ENCODE assay signal across 22 mouse cellular contexts in genomic region chr10:63272868-63273267, GRCm38 (mm10). TPM values are rescaled to one million over a fixed set of nuclear protein-coding genes. Genes with fewer than 3 reads are reported as not detected.
DNase-seq lines count a peak whose midpoint lies in the region; ATAC-seq and TF ChIP-seq lines count a peak whose summit lies in the region.
"Had no signal": no experiment of that assay in that cellular context is flagged by ENCODE, and none has a peak within 500 bp of the region (broad histone marks: within the 10 kb centered on the region; RNA-seq: fewer than 3 reads in every experiment).

No protein-coding gene starts in this region.

- no peak for DNase-seq in stomach, postnatal 0 days (ENCODE audit: low spot score)
- peak; percentile 62 for DNase-seq in liver, embryonic 13.5 days
- DNase-seq in embryo, embryonic 9.5 days (ENCODE audit: extremely low spot score) = no peak
- no peak for DNase-seq in adrenal gland, postnatal 25 days
- DNase-seq: adrenal gland, adult 2 months; cerebellum, adult 9-10 months; gastrocnemius, adult 2 months; heart, adult 2 months; kidney, adult 11 months; midbrain, embryonic 14.5 days had no signal

- no peaks in the 10 kb centered on the region for H3K9me3 ChIP-seq in stomach, embryonic 14.5 days (ENCODE audit: control insufficient read depth, low read depth, low read length)
- no peaks in the 10 kb centered on the region for H3K9me3 ChIP-seq in stomach, postnatal 0 days (ENCODE audit: control insufficient read depth, low read length)
- no peaks in the 10 kb centered on the region for H3K9me3 ChIP-seq in liver, embryonic 13.5 days (replicated peaks)
- H3K9me3 ChIP-seq in neural tube, embryonic 15.5 days (replicated peaks) = no peaks in the 10 kb centered on the region
- no peaks in the 10 kb centered on the region for H3K9me3 ChIP-seq in forebrain, embryonic 12.5 days
- H3K9me3 ChIP-seq: embryonic facial prominence, embryonic 15.5 days; forebrain, embryonic 15.5 days; limb, embryonic 12.5 days; lung, embryonic 15.5 days had no signal

- 88% methylated on average over 5 of the region's 5 CpGs for WGBS in stomach, embryonic 14.5 days
- WGBS in stomach, postnatal 0 days = 85% methylated on average over 5 of the region's 5 CpGs
- WGBS in liver, embryonic 13.5 days (ENCODE audit: insufficient replicate concordance) = 51% methylated on average over 5 of the region's 5 CpGs
- 95% methylated on average over 5 of the region's 5 CpGs for WGBS in neural tube, embryonic 15.5 days
- WGBS in forebrain, embryonic 12.5 days = 94% methylated on average over 5 of the region's 5 CpGs

- no peak for TF ChIP-seq EP300 in stomach, postnatal 0 days (optimal IDR thresholded peaks at IDR 0.05)

- no peaks in the 10 kb centered on the region for H3K27me3 ChIP-seq in stomach, embryonic 14.5 days (ENCODE audit: control insufficient read depth, insufficient read depth, low read length)
- no peaks in the 10 kb centered on the region for H3K27me3 ChIP-seq in stomach, postnatal 0 days (ENCODE audit: control insufficient read depth, insufficient read depth, low read length)
- no peaks in the 10 kb centered on the region for H3K27me3 ChIP-seq in liver, embryonic 13.5 days
- H3K27me3 ChIP-seq in neural tube, embryonic 15.5 days (replicated peaks) = no peaks in the 10 kb centered on the region
- no peaks in the 10 kb centered on the region for H3K27me3 ChIP-seq in forebrain, embryonic 12.5 days
- H3K27me3 ChIP-seq: embryonic facial prominence, embryonic 15.5 days; forebrain, embryonic 15.5 days; limb, embryonic 12.5 days; lung, embryonic 15.5 days had no signal

- peaks cover 24% of the 10 kb centered on the region; the same call in 1 of the 2 replicates for H3K36me3 ChIP-seq in stomach, embryonic 14.5 days (ENCODE audit: control insufficient read depth, insufficient read depth, low read length)
- peaks cover 2% of the 10 kb centered on the region for H3K36me3 ChIP-seq in stomach, postnatal 0 days (ENCODE audit: control insufficient read depth, insufficient read depth, low read length)
- peaks cover 45% of the 10 kb centered on the region for H3K36me3 ChIP-seq in liver, embryonic 13.5 days
- H3K36me3 ChIP-seq in neural tube, embryonic 15.5 days = peaks cover 35% of the 10 kb centered on the region
- peaks cover 38% of the 10 kb centered on the region for H3K36me3 ChIP-seq in forebrain, embryonic 12.5 days (replicated peaks)

- no peak overlapping the region for H3K9ac ChIP-seq in stomach, embryonic 14.5 days (replicated peaks; ENCODE audit: low read depth, low read length)
- H3K9ac ChIP-seq in stomach, postnatal 0 days (ENCODE audit: low read length) = no peak overlapping the region
- H3K9ac ChIP-seq in liver, embryonic 13.5 days = peak overlapping the region; percentile 10
- H3K9ac ChIP-seq in neural tube, embryonic 15.5 days (replicated peaks) = no peak overlapping the region
- no peak overlapping the region for H3K9ac ChIP-seq in forebrain, embryonic 12.5 days
- H3K9ac ChIP-seq: embryonic facial prominence, embryonic 15.5 days; forebrain, embryonic 15.5 days; hindbrain, embryonic 14.5 days; limb, embryonic 12.5 days; lung, embryonic 15.5 days had no signal

- TF ChIP-seq CTCF in stomach, postnatal 0 days (IDR thresholded peaks at IDR 0.05; ENCODE audit: low read depth) = no peak

- H3K4me1 ChIP-seq in stomach, embryonic 14.5 days (ENCODE audit: control insufficient read depth, insufficient read depth, low read length) = no peaks in the 10 kb centered on the region
- H3K4me1 ChIP-seq in stomach, postnatal 0 days (replicated peaks; ENCODE audit: control insufficient read depth, insufficient read depth) = no peaks in the 10 kb centered on the region
- H3K4me1 ChIP-seq in liver, embryonic 13.5 days (replicated peaks) = peaks cover 68% of the 10 kb centered on the region
- no peaks in the 10 kb centered on the region for H3K4me1 ChIP-seq in neural tube, embryonic 15.5 days
- H3K4me1 ChIP-seq in forebrain, embryonic 12.5 days = no peaks in the 10 kb centered on the region
- H3K4me1 ChIP-seq: embryonic facial prominence, embryonic 15.5 days; forebrain, embryonic 15.5 days; limb, embryonic 12.5 days; lung, embryonic 15.5 days had no signal

- no peak overlapping the region for H3K27ac ChIP-seq in stomach, embryonic 14.5 days (ENCODE audit: low read length)
- no peak overlapping the region for H3K27ac ChIP-seq in stomach, postnatal 0 days (replicated peaks)
- H3K27ac ChIP-seq in liver, embryonic 13.5 days = peak overlapping the region; percentile 90
- no peak overlapping the region for H3K27ac ChIP-seq in neural tube, embryonic 15.5 days (replicated peaks)
- no peak overlapping the region for H3K27ac ChIP-seq in forebrain, embryonic 12.5 days
- H3K27ac ChIP-seq: embryonic facial prominence, embryonic 15.5 days; forebrain, embryonic 15.5 days; gastrocnemius, adult 2 months; heart, adult 2 months; hindbrain, embryonic 14.5 days; kidney, postnatal 0 days; left cerebral cortex, adult 2 months; limb, embryonic 12.5 days; lung, embryonic 15.5 days had no signal

- peak; percentile 58; the same call in 1 of the 2 replicates for ATAC-seq in stomach, embryonic 14.5 days (ENCODE audit: insufficient number of reproducible peaks, insufficient read depth, low FRiP score, low read depth)
- ATAC-seq in stomach, postnatal 0 days (ENCODE audit: low FRiP score, low TSS enrichment) = no peak
- ATAC-seq in common myeloid progenitor, adult 5-6 weeks (replicated peaks; ENCODE audit: low read depth, poor library complexity, severe bottlenecking) = 0 out of 2 replicates have a peak, but pooled peaks have one; percentile 22
- peak; percentile 86 for ATAC-seq in liver, embryonic 13.5 days (ENCODE audit: low read depth)
- no peak for ATAC-seq in neural tube, embryonic 15.5 days (ENCODE audit: low FRiP score)
- ATAC-seq in forebrain, embryonic 12.5 days (ENCODE audit: low FRiP score) = no peak
- ATAC-seq: forebrain, embryonic 15.5 days had no signal

- no peak overlapping the region for H3K4me3 ChIP-seq in stomach, embryonic 14.5 days (ENCODE audit: low read depth, low read length)
- no peak overlapping the region for H3K4me3 ChIP-seq in stomach, postnatal 0 days (ENCODE audit: low read depth, low read length)
- peak overlapping the region; percentile 33; the same call in 1 of the 2 replicates for H3K4me3 ChIP-seq in liver, embryonic 13.5 days (replicated peaks)
- no peak overlapping the region for H3K4me3 ChIP-seq in neural tube, embryonic 15.5 days (replicated peaks)
- no peak overlapping the region for H3K4me3 ChIP-seq in forebrain, embryonic 12.5 days (replicated peaks)
- H3K4me3 ChIP-seq: embryonic facial prominence, embryonic 15.5 days; forebrain, embryonic 15.5 days; gastrocnemius, adult 2 months; heart, adult 2 months; left cerebral cortex, adult 2 months; limb, embryonic 12.5 days; lung, embryonic 15.5 days; myocyte had no signal

- no peak overlapping the region for H3K4me2 ChIP-seq in stomach, embryonic 14.5 days (replicated peaks; ENCODE audit: low read depth, low read length)
- H3K4me2 ChIP-seq in stomach, postnatal 0 days (replicated peaks; ENCODE audit: low read depth) = no peak overlapping the region
- H3K4me2 ChIP-seq in liver, embryonic 13.5 days = peak overlapping the region; percentile 54
- no peak overlapping the region for H3K4me2 ChIP-seq in neural tube, embryonic 15.5 days
- no peak overlapping the region for H3K4me2 ChIP-seq in forebrain, embryonic 12.5 days
- H3K4me2 ChIP-seq: embryonic facial prominence, embryonic 15.5 days; forebrain, embryonic 15.5 days; hindbrain, embryonic 14.5 days; limb, embryonic 12.5 days; lung, embryonic 15.5 days had no signal

RNA-seq across cellular contexts. Expression of gene Herc4, which starts 29.3 kb away (rescaled TPM):
- 48.6 and 49.1 TPM in 2 replicates for polyA plus RNA-seq in stomach, embryonic 14.5 days (2014; fragmentation: Nextera tagmentation; extraction: Ambion mirVana)
- polyA plus RNA-seq in stomach, postnatal 0 days (2015; fragmentation: Nextera tagmentation; extraction: Ambion mirVana) = 20.9 and 23.5 TPM in 2 replicates
- 60.8 and 69.6 TPM in 2 replicates for total RNA-seq in common myeloid progenitor, adult 5-6 weeks (2017)
- 23.9 and 30.0 TPM in 2 replicates for polyA plus RNA-seq in liver, embryonic 13.5 days (2015; fragmentation: Nextera tagmentation; extraction: Ambion mirVana)
- polyA plus RNA-seq in neural tube, embryonic 15.5 days (2015; fragmentation: Nextera tagmentation; extraction: Ambion mirVana) = 23.7 and 27.0 TPM in 2 replicates
- polyA plus RNA-seq in forebrain, embryonic 12.5 days (2016; fragmentation: Nextera tagmentation; extraction: Ambion mirVana) = 47.1 and 49.6 TPM in 2 replicates
- total RNA-seq in adrenal gland, postnatal 25 days (2021) = 144 and 146 TPM in 2 replicates

Comparison
In these comparisons a context has a peak if more than half of its experiments do, and no peak if none do; other contexts are left out.
1. ATAC-seq: peak in stomach, embryonic 14.5 days (single experiment), common myeloid progenitor, adult 5-6 weeks (single experiment) and liver, embryonic 13.5 days (single experiment); none in stomach, postnatal 0 days (single experiment), neural tube, embryonic 15.5 days (single experiment) and forebrain, embryonic 12.5 days (single experiment).